Mouse (Mus musculus) left cerebral cortex, postnatal 25 days (tissue): ENCODE results near the gene Abcc8. TPM values are rescaled to one million over a fixed set of nuclear protein-coding genes. Genes with fewer than 3 reads are reported as not detected.
"Not testable (repeated sequence)": the region's sequence is repeated elsewhere in the genome, so short reads cannot be mapped to it uniquely, and the experiment has no call there.

Experiments
- DNase-seq, 2 experiments: peaks; one replicate each; pipeline ENCODE4 v3.0.0; 2022; ENCODE audit warnings: low spot score in 2 of 2, mixed read lengths in 1 of 2
- intact Hi-C: fragments of 180-260 bp; cut with DNase I; formaldehyde crosslinking; loops from one replicate; pipeline ENCODE4 v1.15.1; 2025
- total RNA-seq, 2 experiments: library from RNA; stranded (reverse); gene quantifications; 2 replicates each; pipeline ENCODE4 v1.2.3; 2021

Abcc8 gene
- 10 to 100 TPM; 28.2 to 33.1 TPM for total RNA-seq

- peak; percentile 55 to 72 for DNase-seq
- intact Hi-C loops: no loop called here
These were observed at the start of gene Abcc8 for GRCm38 (mm10) chr7:46179431-46180275. Gene Abcc8, minus strand, starts transcription at chr7:46180033.

GRCm38 (mm10) chr7:46226936-46227335 is 47.1 kb upstream of the Abcc8 start:
- intact Hi-C loops: loop anchor here (1.0 kb wide), 1 partner anchor 131 kb away; no protein-coding TSS in a partner anchor
- peak in 1 of 2 experiments; percentile 39 for DNase-seq

- DNase-seq: peak; percentile 56 to 60
- intact Hi-C loops: loop anchor here (1.0 kb wide), 1 partner anchor 130 kb away; no protein-coding TSS in a partner anchor
These were observed 46.4 kb upstream of the Abcc8 start for GRCm38 (mm10) chr7:46226253-46226652.

- DNase-seq: no peak
- intact Hi-C loops: no loop called here
These were observed 40.8 kb upstream of the Abcc8 start for GRCm38 (mm10) chr7:46220591-46221129.

- DNase-seq: peak in 1 of 2 experiments; percentile 10
- intact Hi-C loops: no loop called here
These were observed 38.6 kb upstream of the Abcc8 start for GRCm38 (mm10) chr7:46218415-46218814.

- no peak for DNase-seq
- intact Hi-C loops: no loop called here
These were observed 36.6 kb upstream of the Abcc8 start for GRCm38 (mm10) chr7:46216481-46216880.

GRCm38 (mm10) chr7:46210276-46210675 is 30.4 kb upstream of the Abcc8 start:
- intact Hi-C loops: no loop called here
- DNase-seq: no peak

- intact Hi-C loops: no loop called here
- DNase-seq: peak in 1 of 2 experiments; percentile 49
These were observed 28.3 kb upstream of the Abcc8 start for GRCm38 (mm10) chr7:46208131-46208530.

- intact Hi-C loops: loop anchor here (1.0 kb wide), 1 partner anchor 108 kb away; no protein-coding TSS in a partner anchor
- no peak for DNase-seq
These were observed 24.9 kb upstream of the Abcc8 start for GRCm38 (mm10) chr7:46204775-46205174.

- DNase-seq: peak; percentile 54 to 61
- intact Hi-C loops: loop anchor here (1.0 kb wide), 1 partner anchor 108 kb away; no protein-coding TSS in a partner anchor
These were observed 24.2 kb upstream of the Abcc8 start for GRCm38 (mm10) chr7:46204046-46204471.

- no peak for DNase-seq
- intact Hi-C loops: no loop called here
These were observed 21.8 kb upstream of the Abcc8 start for GRCm38 (mm10) chr7:46201649-46202048.

GRCm38 (mm10) chr7:46200021-46200420 is 20.2 kb upstream of the Abcc8 start:
- DNase-seq: no peak
- intact Hi-C loops: no loop called here

GRCm38 (mm10) chr7:46195356-46195755 is 15.5 kb upstream of the Abcc8 start:
- DNase-seq: no peak
- intact Hi-C loops: no loop called here

- intact Hi-C loops: no loop called here
These were observed 4.4 kb upstream of the Abcc8 start for GRCm38 (mm10) chr7:46184232-46184631.

GRCm38 (mm10) chr7:46181590-46181989 is 1.8 kb upstream of the Abcc8 start:
- DNase-seq: peak; percentile 55 to 69
- intact Hi-C loops: loop anchor here (1.0 kb wide), 1 partner anchor 83 kb away; no protein-coding TSS in a partner anchor

More at GRCm38 (mm10) chr7:46184232-46184631, 4.4 kb upstream of the Abcc8 start:
- no peak for DNase-seq

GRCm38 (mm10) chr7:46168980-46169379 is 10.9 kb downstream of the Abcc8 start:
- DNase-seq: not testable (repeated sequence)

GRCm38 (mm10) chr7:46168402-46168801 is 11.4 kb downstream of the Abcc8 start:
- no peak for DNase-seq
- intact Hi-C loops: no loop called here

More at GRCm38 (mm10) chr7:46168980-46169379, 10.9 kb downstream of the Abcc8 start:
- intact Hi-C loops: not testable (repeated sequence)

- no peak for DNase-seq
- intact Hi-C loops: no loop called here
These were observed 11.9 kb downstream of the Abcc8 start for GRCm38 (mm10) chr7:46167901-46168300.

GRCm38 (mm10) chr7:46165876-46166275 is 14.0 kb downstream of the Abcc8 start:
- intact Hi-C loops: no loop called here

GRCm38 (mm10) chr7:46162731-46163130 is 17.1 kb downstream of the Abcc8 start:
- intact Hi-C loops: no loop called here
- DNase-seq: no peak

More at GRCm38 (mm10) chr7:46165876-46166275, 14.0 kb downstream of the Abcc8 start:
- DNase-seq: no peak
